Mouse (Mus musculus) forebrain, postnatal 0 days (tissue): ENCODE data around the gene Zfp988. TPM values are rescaled to one million over a fixed set of nuclear protein-coding genes. Genes with fewer than 3 reads are reported as not detected.
"Not testable (repeated sequence)": the region's sequence is repeated elsewhere in the genome, so short reads cannot be mapped to it uniquely, and the experiment has no call there.

Source experiments
- ATAC-seq: fragments of 200-750 bp; cut with Nextera tagmentation; 2 replicates; pipeline ENCODE4 v1.8.0; 2017; ENCODE audit warnings: mild to moderate bottlenecking, moderate library complexity
- DNase-seq: peaks from one replicate; pipeline ENCODE4 v3.0.0-alpha.2; 2015
- H3K27ac ChIP-seq: fragments of 300-500 bp; sonication (generic); 2 replicates; pipeline ENCODE4 v1.5.1; 2014; ENCODE audit warnings: low read depth, mild to moderate bottlenecking, antibody characterized with exemption, low read length, moderate library complexity, mixed read lengths
- H3K27me3 ChIP-seq: fragments of 300-500 bp; sonication (generic); 2 replicates; pipeline ENCODE4 v1.6.1; 2014; ENCODE audit warnings: mild to moderate bottlenecking, low read length, mixed read lengths; ENCODE audit not compliant: insufficient read depth
- H3K36me3 ChIP-seq: fragments of 300-500 bp; sonication (generic); 2 replicates; pipeline ENCODE4 v1.6.1; 2014; ENCODE audit warnings: mild to moderate bottlenecking, moderate library complexity; ENCODE audit not compliant: insufficient read depth
- H3K4me1 ChIP-seq: fragments of 300-500 bp; sonication (generic); 2 replicates; pipeline ENCODE4 v1.6.1; 2014; ENCODE audit warnings: antibody characterized with exemption; ENCODE audit not compliant: insufficient read depth
- H3K4me2 ChIP-seq: fragments of 300-500 bp; sonication (generic); 2 replicates; pipeline ENCODE4 v1.6.1; 2014; ENCODE audit warnings: low read depth, mild to moderate bottlenecking, moderate library complexity
- H3K4me3 ChIP-seq: fragments of 300-500 bp; sonication (generic); 2 replicates; pipeline ENCODE4 v1.5.1; 2014; ENCODE audit warnings: low read depth, low read length, mixed read lengths
- H3K9ac ChIP-seq: fragments of 300-500 bp; sonication (generic); 2 replicates; pipeline ENCODE4 v1.6.1; 2014; ENCODE audit warnings: mild to moderate bottlenecking
- H3K9me3 ChIP-seq: fragments of 300-500 bp; sonication (generic); 2 replicates; pipeline ENCODE4 v1.6.1; 2016; ENCODE audit warnings: low read length
- CTCF ChIP-seq: sonication (generic); IDR thresholded peaks from 2 replicates; pipeline ENCODE4 v1.5.1; 2016; ENCODE audit warnings: antibody characterized with exemption, control low read depth, low read depth
- WGBS: fragments of 180-500 bp; shearing (Covaris S2); extraction: QIAGEN DNeasy Blood & Tissue Kit; methylation state at CpG from one replicate; pipeline ENCODE4 v1.1.7; 2014; 5-methylcytosine and 5-hydroxymethylcytosine counted together
- polyA plus RNA-seq: library from polyadenylated mRNA; unstranded; fragments of >200 nt; fragmentation: Nextera tagmentation; extraction: Ambion mirVana; gene quantifications from 2 replicates; pipeline ENCODE4 v1.2.1, GENCODE M21; 2015
- total RNA-seq: library from RNA; depleted of rRNA; stranded (reverse); fragments of >200 nt; gene quantifications from 2 replicates; pipeline ENCODE4 v1.2.3, GENCODE M21; 2014

Gene Zfp988
- total and polyA plus RNA-seq, 2 experiments from 2014 or later: not detected

DNA sequence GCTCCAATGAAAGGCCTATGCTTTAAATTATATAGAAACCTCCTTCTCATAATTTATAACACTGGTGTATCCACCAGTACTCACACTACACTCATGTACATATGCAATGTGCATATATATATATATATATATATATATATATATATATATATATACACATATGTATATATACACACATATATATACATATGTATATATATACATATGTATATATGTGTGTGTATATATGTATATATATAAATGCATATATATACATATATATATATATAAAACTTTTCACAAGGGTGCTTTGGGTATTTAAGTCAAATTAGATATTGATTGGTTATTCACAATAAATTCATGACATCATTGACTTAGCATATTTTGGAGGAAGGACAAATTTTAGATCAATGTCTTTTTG lies 3.1 kb upstream of the Zfp988 start:
- H3K27ac ChIP-seq, H3K27me3 ChIP-seq, H3K4me2 ChIP-seq, H3K4me1 ChIP-seq, H3K4me3 ChIP-seq, ATAC-seq, H3K9ac ChIP-seq, H3K9me3 ChIP-seq, DNase-seq, H3K36me3 ChIP-seq: not testable (repeated sequence)

DNA sequence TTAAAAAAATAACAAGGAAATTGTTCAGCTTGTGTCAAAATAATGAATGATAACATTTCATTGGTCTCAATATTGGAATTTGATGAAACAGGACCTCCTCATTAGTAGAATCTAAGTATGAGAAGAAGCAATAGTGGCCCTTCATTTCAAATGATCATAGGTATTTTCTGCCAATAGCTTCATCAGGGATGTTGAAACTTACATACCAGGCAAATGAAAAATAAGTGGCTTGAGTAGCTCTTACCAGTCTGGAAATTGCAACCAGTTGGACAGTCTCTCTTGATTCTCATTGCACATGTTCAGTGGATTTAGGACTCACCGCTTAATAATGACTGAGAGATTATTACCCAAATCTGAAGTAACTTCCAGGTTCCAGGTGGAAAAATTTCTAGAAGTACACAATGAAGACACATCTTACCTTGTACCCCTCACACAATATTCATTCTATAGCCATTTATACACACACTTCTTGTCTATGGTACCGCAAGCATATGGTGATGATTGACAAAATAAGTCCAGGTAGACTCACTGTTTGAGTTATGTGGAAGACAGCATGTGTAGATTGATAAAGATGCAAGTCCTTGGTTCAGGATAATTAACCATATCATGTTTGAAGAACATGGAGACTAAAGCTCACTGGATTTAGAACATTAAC lies 29.7 kb downstream of the Zfp988 start:
- H3K27ac ChIP-seq, H3K4me3 ChIP-seq, H3K4me2 ChIP-seq, DNase-seq, H3K27me3 ChIP-seq, H3K9ac ChIP-seq, ATAC-seq, H3K4me1 ChIP-seq, H3K36me3 ChIP-seq: not testable (repeated sequence)
- H3K9me3 ChIP-seq: peaks cover 55% of the 10 kb centered on the region
- 92% methylated on average over 2 of the region's 2 CpGs for WGBS

DNA sequence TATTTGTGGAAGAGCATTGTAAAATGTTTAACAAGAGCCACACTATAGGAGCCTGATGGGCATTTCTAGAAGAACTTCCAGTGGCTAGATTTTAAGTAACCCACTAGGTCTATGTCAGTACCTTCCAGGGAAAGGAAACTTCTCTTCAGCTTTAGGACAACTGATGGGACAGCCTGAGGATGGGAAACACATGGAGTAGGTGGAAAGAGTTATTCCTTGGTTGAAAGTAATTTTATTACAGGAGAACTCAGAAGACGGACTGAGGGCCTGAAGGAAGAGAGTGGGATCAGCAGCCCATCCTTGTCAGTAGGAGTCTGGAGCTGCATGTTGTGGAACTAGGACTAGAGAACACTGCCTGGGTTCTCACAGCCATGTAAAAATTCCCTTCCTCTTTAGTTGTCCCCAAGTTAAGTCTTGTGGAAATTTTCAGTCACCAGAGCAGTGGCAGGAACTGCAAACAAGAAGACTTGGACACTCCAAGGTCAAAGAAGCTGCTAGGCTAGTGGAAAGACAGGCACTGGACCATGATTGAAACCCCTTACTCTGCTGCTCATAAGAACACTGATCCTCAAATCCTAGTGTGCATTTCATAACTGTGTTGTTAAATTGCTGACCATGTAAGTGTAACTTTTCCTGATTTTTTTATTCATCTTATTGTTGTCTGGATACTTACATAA lies 30.4 kb downstream of the Zfp988 start:
- H3K4me3 ChIP-seq, H3K4me2 ChIP-seq, H3K27ac ChIP-seq, H3K36me3 ChIP-seq, H3K4me1 ChIP-seq, ATAC-seq, DNase-seq, H3K27me3 ChIP-seq, H3K9ac ChIP-seq: not testable (repeated sequence)
- peaks cover 59% of the 10 kb centered on the region for H3K9me3 ChIP-seq
- 58% methylated on average over 1 of the region's 1 CpGs for WGBS

DNA sequence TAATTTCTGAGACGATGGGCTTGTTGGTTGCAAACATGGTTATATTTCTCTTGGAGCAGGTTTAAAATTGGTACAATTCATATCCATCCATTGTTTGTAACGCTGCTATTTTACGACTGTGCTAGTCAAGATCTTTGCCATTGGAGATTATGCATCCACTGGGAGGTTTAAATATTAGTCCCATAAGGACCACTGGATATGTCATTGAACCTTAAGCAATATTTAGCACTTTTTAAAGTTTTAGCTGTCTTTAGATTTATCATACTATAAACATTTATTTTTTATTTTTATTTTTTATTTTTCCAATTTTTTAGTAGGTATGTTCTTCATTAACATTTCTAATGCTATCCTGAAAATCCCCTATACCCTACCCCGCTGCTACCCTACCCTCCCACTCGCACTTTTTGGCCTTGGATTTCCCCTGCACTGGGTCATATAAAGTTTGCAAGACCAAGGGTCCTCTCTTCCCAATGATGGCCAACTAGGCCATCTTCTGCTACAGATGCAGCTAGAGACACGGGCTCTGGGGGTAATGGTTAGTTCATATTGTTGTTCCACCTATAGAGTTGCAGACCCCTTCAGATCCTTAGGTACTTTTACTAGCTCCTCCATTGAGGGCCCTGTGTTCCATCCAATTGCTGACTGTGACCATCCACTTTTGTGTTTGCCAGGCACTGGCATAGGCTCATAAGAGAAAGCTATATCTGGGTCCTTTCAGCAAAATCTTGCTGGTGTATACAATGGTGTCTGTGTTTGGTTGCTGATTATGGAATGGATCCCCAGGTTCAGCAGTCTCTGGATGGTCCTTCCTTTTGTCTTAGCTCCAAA lies 31.1 kb downstream of the Zfp988 start:
- H3K4me3 ChIP-seq, H3K27me3 ChIP-seq, H3K27ac ChIP-seq, H3K4me2 ChIP-seq, H3K4me1 ChIP-seq, H3K9ac ChIP-seq, DNase-seq, H3K36me3 ChIP-seq: not testable (repeated sequence)
- 68% methylated on average over 6 of the region's 6 CpGs for WGBS
- peaks cover 61% of the 10 kb centered on the region for H3K9me3 ChIP-seq
- 0 out of 2 replicates have a peak, but pooled peaks have one; percentile 34 for ATAC-seq

DNA sequence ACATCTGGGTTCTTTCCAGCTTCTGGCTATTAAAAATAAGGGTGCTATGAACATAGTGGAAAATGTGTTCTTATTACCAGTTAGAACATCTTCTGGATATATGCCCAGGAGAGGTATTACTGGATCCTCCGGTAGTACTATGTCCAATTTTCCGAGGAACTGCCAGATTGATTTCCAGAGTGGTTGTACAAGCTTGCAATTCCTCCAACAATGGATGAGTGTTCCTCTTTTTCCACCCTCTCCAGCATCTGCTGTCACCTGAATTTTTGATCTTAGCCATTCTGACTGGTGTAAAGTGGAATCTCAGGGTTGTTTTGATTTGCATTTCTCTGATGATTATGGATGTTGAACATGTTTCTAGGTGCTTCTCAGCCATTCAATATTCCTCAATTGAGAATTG lies 32.0 kb downstream of the Zfp988 start:
- H3K4me1 ChIP-seq, DNase-seq, H3K4me2 ChIP-seq, H3K36me3 ChIP-seq, H3K27me3 ChIP-seq, ATAC-seq, H3K27ac ChIP-seq, H3K9ac ChIP-seq, H3K4me3 ChIP-seq: not testable (repeated sequence)
- H3K9me3 ChIP-seq: peaks cover 61% of the 10 kb centered on the region
- WGBS: 91% methylated on average over 2 of the region's 2 CpGs

DNA sequence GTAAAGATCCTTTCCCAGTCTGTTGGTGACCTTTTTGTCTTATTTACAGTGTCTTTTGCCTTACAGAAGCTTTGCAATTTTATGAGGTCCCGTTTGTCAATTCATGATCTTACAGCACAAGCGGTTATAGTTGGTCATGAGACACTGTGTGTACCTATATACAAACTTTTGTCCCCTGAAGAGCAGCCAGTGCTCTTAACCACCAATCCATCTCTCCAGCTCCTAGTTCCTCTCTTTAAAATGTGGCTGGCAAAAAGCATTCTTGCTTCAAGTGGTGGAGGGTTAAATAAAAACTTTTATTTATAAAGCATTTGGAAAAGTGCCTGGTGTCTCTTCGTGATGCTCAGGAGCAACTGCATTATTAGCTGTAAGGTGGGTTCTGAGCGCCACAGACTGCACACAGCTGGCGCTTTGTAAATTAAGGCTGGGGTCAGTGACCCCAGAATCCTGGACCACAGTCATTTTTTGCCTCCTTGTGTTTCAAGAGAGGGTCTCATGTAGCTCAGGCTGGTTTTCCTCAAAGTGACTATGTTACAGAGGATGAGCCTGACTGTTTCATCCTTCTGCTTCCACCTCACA lies 32.6 kb downstream of the Zfp988 start:
- DNase-seq (no peak), ATAC-seq (no peak)
- Histone ChIP-seq H3K36me3 (no peaks in the 10 kb centered on the region), H3K9ac (no peak overlapping the region), H3K4me2 (no peak overlapping the region), H3K4me3 (no peak overlapping the region), H3K4me1 (no peaks in the 10 kb centered on the region), H3K27ac (no peak overlapping the region), H3K9me3 (peaks cover 65% of the 10 kb centered on the region), H3K27me3 (no peaks in the 10 kb centered on the region)
- TF ChIP-seq CTCF: no peak
- 71% methylated on average over 5 of the region's 5 CpGs for WGBS

DNA sequence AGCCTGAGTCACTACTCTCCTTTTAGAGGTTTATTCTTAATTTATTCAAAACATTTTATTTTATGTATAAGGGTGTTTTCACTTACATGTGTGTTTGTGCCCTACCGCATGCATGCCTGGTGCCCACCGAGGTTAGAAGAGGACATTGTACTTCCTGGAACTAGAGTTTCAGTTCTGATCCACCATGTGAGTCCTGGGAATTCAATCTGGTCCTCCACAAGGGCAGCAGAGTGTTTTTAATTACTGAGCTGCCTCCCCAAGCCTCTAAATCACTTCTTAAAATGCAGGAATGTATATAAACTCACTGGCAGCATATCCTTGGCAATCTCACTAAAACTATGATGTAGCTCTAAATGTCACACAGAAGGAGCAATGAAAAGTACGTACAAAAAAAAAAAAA lies 33.2 kb downstream of the Zfp988 start:
- not testable (repeated sequence) for H3K4me3 ChIP-seq

DNA sequence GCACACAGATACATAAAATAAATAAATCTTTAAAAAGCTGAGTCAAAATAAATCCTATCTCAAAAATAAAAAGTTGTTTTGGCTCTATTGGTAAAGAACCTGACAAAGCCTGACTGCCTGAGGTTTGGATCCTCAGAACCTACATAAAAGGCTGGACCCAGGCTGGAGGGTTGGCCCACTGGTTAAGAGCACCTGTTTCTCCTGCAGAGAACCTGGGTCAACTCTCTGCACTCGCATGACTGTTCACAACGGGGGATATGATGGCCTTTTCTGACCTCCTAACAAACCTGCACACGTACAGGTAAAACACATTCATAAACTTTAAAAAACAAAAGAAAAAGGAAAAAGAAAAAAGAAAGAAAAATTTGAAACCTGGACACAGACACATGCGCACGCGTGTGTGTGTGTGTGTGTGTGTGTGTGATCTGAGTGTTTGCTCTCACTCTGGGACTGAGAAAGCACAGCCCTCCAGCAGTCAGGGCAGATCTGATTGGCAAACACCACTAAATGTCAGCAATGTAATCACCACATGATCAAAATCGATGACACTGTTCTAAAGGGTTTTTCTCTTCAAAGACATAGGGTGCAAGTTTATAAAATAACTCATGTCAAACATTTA lies 34.2 kb downstream of the Zfp988 start:
- ATAC-seq, H3K36me3 ChIP-seq, H3K4me3 ChIP-seq, H3K27ac ChIP-seq, H3K27me3 ChIP-seq, H3K9ac ChIP-seq, DNase-seq, H3K4me1 ChIP-seq, H3K4me2 ChIP-seq: not testable (repeated sequence)
- H3K9me3 ChIP-seq: peaks cover 68% of the 10 kb centered on the region
- WGBS: 72% methylated on average over 7 of the region's 7 CpGs

More for the DNA sequence above, 33.2 kb downstream of the Zfp988 start:
- ATAC-seq, H3K4me1 ChIP-seq, DNase-seq, H3K9ac ChIP-seq, H3K27me3 ChIP-seq, H3K36me3 ChIP-seq, H3K27ac ChIP-seq, H3K4me2 ChIP-seq: not testable (repeated sequence)
- peaks cover 71% of the 10 kb centered on the region for H3K9me3 ChIP-seq
- WGBS: 79% methylated on average over 3 of the region's 3 CpGs

DNA sequence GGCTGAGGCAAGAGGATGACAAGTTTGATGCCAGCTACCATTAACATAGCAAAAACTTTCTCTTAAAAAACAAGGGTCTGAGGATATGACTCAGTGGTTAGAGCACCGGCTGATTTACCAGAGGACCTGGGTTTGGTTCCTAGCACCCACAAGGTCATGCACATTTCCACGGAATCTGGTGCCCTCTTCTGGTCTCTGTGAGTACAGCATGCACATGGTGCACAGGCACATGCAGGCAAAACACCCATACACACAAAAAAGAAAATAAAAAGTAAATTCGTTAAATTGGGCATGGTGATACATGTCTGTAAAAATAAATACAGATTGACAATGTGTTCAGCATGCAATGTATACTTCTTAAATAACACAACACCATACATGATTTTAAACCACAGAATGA lies 34.8 kb downstream of the Zfp988 start:
- H3K4me3 ChIP-seq, H3K4me1 ChIP-seq, H3K36me3 ChIP-seq, H3K27ac ChIP-seq, ATAC-seq, DNase-seq, H3K27me3 ChIP-seq, H3K9ac ChIP-seq, H3K4me2 ChIP-seq: not testable (repeated sequence)
- peaks cover 66% of the 10 kb centered on the region for H3K9me3 ChIP-seq
- WGBS: 67% methylated on average over 3 of the region's 3 CpGs
